Mouse (Mus musculus): ENCODE measurements around the gene Tmprss9.
A peak's percentile ranks its signal among the peaks of the same experiment; 100 is the strongest.

Tmprss9 gene

GRCm38 (mm10) chr10:80915260-80915659 is 43.6 kb downstream of the Tmprss9 start:
- DNase-seq (ENCODE audit: low spot score), result no peak

- no peak for DNase-seq (ENCODE audit: low spot score)
Observed at GRCm38 (mm10) chr10:80915736-80916135, 44.1 kb downstream of the Tmprss9 start.

GRCm38 (mm10) chr10:80917336-80917778 is 45.7 kb downstream of the Tmprss9 start:
- DNase-seq (ENCODE audit: low spot score), result no peak

- no peak for DNase-seq (ENCODE audit: low spot score)
Observed at GRCm38 (mm10) chr10:80917779-80918434, 46.3 kb downstream of the Tmprss9 start, which contains the start of gene Lmnb2. Lmnb2 (minus strand) TSS chr10:80918245.

DNA sequence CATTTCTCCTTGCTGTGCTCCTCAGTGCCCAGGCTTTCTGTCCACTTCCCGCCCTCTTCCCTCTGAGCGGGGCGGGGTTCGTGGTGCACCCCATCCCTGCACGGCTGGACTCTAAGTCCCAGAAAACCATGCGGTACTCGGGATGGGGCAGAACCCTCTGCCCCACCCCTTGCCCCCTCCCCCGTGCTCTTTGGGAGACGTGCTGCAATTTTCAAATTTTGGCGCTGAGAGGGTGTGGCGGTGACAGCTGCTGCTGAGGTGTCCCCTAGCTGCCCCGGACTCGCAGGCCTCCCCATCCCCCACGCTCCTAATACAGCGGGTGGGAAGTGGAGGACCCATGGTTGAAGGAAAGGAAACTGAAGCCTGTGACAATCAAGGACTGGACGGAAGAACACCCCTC is 50.3 kb downstream of the Tmprss9 start:
- DNase-seq (ENCODE audit: low spot score), result no peak

- no peak for DNase-seq (ENCODE audit: low spot score)
Observed at GRCm38 (mm10) chr10:80925472-80925871, 53.8 kb downstream of the Tmprss9 start.

- DNase-seq (ENCODE audit: low spot score), result peak; percentile 64
Observed at GRCm38 (mm10) chr10:80928586-80929298, 57.1 kb downstream of the Tmprss9 start.

DNA sequence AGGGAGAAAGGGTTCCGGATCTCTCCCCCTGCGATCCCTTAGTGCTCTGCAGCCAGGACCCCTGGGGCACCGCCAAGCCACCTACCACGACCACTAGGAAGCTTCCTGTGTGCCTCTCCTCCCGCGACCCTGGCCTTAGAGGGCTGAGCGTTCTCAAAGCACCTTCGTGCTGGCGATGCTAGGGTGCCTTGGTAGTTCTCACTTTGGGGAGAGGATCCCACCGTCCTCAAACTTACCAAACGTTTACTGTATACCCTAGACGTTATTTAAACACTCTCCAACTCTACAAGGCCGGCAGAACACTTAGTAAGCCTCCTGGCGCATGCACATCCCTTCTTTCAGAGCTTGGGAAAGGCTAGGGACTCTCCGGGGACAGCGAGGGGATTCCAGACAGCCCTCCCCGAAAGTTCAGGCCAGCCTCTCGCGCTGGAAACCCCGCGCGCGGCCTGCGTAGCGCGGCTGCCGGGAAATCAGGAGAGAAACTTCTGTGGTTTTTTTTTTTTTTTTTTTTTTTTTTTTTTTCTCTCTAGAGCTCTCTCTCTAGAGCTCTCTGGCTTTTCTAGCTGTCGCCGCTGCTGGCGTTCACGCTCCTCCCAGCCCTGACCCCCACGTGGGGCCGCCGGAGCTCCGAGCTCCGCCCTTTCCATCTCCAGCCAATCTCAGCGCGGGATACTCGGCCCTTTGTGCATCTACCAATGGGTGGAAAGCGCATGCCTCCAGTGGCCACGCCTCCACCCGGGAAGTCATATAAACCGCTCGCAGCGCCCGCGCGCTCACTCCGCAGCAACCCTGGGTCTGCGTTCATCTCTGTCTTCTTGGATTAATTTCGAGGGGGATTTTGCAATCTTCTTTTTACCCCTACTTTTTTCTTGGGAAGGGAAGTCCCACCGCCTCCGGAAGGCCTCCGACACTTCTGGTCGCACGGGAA is 57.9 kb downstream of the Tmprss9 start, which contains the start of gene Gadd45b:
Gene Gadd45b, plus strand, starts transcription at position 775 of the 928 bp plus-strand sequence.
- peak; percentile 90 for DNase-seq (ENCODE audit: low spot score)

DNA sequence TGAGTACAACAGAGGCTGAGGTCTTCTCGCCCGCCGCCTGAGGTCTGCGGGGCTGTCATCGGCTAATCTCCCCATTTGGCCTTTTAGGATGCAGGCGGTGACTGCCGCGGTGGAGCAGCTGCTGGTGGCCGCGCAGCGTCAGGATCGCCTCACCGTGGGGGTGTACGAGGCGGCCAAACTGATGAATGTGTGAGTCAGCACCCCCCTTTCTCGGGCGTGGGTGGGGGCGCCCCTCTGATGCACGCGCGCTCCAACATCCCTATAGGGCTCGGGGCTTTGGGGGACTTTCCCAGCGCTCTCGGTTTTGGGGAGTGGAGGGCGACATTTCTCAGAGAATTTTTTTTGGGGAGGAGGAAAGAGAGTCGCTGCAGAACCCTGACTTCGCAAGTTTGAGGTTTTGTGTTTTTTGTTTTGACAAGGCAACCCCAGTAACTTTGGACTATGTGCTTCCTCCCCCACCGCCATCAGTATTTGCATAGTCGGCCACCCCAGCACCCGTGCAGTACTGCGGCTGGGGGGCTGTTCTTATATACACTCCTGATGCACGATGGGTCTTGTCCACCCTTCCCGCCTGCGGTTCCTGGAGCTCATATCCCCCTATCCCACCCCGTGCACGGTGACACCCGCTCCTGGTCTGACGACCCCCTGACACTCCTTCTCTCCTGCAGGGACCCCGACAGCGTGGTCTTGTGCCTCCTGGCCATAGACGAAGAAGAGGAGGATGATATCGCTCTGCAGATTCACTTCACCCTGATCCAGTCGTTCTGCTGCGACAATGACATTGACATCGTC is 58.9 kb downstream of the Tmprss9 start:
- no peak for DNase-seq (ENCODE audit: low spot score)

- no peak for DNase-seq (ENCODE audit: low spot score)
Observed at GRCm38 (mm10) chr10:80931153-80931671, 59.6 kb downstream of the Tmprss9 start.

- no peak for DNase-seq (ENCODE audit: low spot score)
Observed at GRCm38 (mm10) chr10:80931695-80932094, 60.0 kb downstream of the Tmprss9 start.

- DNase-seq (ENCODE audit: low spot score), result no peak
Observed at GRCm38 (mm10) chr10:80932206-80932605, 60.6 kb downstream of the Tmprss9 start.

- DNase-seq (ENCODE audit: low spot score), result no peak
Observed at GRCm38 (mm10) chr10:80932700-80933420, 61.2 kb downstream of the Tmprss9 start.

GRCm38 (mm10) chr10:80933421-80933979 is 61.9 kb downstream of the Tmprss9 start:
- no peak for DNase-seq (ENCODE audit: low spot score)

GRCm38 (mm10) chr10:80934136-80934985 is 62.7 kb downstream of the Tmprss9 start:
- no peak for DNase-seq (ENCODE audit: low spot score)

DNA sequence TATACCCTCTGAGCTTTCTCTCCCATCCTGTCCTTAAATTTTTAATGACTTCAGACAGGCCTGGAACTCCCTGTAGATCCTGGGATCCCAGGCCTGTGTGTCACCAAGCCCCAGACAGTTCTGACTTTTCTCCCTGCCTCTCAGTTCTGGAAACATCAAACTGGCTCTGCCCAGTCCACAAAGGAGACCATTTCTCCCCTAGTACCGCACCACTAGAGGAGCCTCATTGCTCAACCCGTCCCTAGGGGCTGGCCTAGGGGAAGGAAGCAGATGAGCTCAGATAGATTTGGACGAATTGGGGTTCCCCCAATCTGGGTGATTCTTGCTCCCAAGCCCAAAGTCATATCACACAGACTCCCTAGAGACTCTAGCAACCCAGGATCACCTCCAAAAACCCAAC is 63.6 kb downstream of the Tmprss9 start:
- no peak for DNase-seq (ENCODE audit: low spot score)

DNA sequence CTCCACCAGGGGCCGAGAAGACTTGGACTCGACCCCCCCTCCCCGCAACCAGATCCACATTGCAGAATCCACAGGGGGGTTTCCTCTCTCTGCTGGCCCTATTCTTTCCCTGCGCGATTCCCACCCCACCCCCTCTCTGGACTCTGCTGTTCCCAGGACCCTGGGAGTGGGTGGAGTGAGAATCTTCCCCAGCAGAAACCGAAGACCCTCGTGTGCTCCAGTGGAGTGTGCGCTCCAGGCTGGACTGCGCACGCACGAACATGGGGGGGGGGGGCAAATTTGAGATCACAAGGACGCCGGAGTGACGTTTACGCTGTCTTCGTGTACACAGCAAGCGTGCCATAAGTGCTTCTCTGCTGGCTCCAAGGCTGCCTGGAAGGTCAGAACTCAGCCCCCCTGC is 64.0 kb downstream of the Tmprss9 start:
- no peak for DNase-seq (ENCODE audit: low spot score)

GRCm38 (mm10) chr10:80936135-80936809 is 64.6 kb downstream of the Tmprss9 start:
- no peak for DNase-seq (ENCODE audit: low spot score)

DNA sequence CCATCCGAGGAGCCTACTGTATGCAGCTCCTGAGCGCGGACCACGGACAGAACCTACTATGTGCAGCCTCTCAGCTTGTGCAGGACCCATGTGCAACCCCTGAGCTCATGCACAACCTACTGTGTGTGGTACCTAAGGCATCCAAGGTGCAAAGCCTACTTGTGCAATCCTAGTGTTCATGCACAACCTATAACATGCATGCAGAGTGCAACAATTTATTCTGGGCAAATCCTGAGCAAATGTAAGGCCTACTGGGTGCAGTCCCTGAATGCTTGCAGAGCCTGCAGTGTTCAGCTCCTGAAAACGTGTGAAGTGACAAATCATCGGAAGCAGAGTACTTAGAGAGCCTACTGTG is 65.1 kb downstream of the Tmprss9 start:
- no peak for DNase-seq (ENCODE audit: low spot score)
